Mouse (Mus musculus) brain, embryonic 18.5 days (tissue): ENCODE results near the gene Gak.
A peak's percentile ranks its signal among the peaks of the same experiment; 100 is the strongest.

Experiments
- DNase-seq: peaks from one replicate; pipeline ENCODE4 v3.0.0-alpha.2; 2012; ENCODE audit warnings: low read depth, low spot score

Gene Gak

DNA sequence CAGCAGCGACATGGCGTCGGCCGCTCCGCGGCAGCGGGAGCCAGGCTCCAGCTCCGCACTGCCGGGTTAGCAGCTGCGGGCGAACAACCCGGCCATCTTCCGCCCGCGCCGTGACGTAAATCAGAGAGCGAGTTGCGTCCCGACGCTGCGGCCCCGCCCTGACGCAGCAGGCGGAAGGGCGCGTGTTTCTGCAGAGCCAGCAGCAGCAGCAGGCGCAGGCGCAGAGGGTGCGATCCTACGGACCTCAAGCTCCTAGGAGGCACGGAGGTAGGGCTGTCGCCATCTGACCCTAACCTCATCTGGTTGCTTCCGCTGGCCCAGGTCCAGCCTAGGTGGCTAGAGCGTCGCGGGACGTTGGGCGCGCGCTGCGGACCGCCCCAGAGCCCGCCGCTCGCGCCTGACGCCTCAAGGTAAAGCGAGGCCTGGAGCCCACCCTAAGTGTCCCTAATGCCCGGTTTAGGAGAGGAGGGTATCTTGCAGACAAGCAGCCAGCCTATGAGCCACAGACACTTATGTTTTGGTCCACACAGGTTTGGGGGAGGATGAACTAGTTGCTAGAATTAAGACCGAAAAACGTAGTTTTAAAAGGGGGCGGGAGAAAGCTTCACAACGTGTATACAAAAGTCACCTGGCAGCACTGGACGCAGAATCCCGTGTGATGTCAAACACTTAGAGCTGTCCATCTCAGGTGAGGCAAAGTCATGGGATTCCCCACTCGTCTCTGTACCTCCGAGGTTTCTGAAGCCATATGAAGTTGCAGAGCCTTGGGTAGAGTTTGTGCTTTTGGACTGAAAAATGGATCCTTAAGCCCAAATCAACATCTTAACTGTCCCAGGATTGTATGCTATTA, at the start of gene Gak, which contains the start of gene Tmem175:
Gak (minus strand) TSS at position 122 of the 850 bp plus-strand sequence.
Tmem175 (plus strand) TSS at position 137 of the 850 bp plus-strand sequence.
- DNase-seq, result peak; percentile 88

DNA sequence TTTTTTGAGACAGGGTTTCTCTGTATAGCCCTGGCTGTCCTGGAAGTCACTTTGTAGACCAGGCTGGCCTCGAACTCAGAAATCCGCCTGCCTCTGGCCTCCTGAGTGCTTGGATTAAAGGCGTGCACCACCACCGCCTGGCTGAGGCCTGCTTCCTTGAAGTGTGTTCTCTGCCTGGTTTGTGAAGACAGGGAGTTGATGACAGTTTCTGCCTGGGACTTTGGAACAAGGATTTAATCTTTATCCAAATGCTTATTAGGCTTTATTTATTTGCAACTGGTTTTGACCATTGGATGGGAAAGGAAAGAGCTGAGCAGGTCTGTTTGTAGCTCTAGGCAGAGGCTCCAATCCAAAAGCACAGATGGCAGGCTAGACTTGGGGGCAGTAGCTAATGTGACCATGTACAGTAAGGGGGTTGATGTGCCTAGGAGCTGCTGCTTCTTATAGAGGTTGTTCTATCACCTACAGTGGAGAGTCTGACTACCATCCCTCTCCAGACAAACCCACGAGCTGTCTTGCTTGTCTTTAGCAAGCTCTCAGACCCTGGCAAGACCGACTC, 48.8 kb upstream of the Gak start:
- no peak for DNase-seq

DNA sequence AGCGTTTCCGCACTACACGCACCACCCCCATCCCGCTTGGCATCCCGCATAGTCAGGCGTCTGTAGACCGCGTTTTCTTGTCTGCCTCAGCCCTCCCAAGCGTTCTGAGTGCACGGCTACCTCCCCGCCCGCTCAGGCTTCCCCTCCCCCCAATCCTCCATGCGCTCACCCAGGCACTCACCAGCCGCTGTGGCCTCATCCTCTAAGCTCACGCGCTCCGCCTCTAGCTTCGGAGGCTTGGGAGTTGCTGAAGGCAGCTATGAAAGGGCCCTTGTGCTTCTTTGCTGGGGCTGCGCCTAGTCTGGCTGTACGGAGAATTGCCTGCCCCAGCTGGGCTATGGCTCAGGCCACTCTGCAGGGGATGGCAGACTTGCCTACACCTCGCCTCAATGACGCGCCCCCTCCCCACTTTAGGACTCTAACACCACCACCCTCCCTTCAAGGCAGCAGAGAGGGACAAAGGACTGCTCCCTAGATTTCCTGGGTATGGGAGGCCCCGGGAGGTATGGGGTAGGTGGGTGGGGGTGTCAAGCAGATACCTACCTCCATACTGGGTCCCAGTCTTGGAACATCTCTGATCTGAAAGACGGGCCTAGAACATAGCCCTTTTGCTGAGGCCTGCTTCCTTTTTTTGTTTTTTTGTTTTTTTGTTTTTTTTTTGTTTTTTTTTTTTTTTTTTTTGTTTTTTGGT, 48.2 kb upstream of the Gak start:
- DNase-seq, result peak; percentile 72

DNA sequence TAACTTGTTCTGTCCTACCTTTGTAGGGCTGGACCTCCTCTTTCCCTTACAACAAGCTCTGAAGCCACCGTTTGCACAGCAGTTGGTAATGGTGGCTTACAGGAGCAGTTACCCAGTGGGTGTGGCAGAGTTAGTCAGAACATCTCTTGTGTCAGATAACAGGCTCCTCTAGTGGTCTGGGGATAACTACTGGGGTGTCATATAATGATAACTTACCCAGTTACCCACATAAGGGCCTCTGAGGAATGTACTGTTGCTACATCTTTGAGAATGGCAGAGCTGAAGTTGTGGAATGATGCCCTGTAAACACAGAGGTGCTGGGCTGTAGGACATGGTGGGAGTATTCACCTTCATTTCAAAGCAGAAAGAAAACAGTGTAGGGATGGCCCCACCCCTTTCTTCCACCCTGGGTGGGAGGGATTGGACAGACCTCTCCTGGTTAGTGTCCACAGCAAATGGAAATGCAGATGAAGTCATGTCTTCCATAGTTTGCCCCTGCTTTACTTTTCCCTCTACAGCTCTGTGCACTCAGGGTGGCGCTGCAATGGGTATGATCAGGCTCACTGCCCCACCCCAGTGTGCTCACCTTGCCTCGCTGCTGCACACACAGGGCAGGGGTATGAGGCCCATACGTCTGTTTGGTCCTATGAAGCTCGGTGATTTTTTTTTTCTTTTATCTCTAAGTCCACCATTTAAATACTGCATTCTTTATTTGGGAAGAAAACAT, 47.4 kb upstream of the Gak start:
- DNase-seq, result no peak

DNA sequence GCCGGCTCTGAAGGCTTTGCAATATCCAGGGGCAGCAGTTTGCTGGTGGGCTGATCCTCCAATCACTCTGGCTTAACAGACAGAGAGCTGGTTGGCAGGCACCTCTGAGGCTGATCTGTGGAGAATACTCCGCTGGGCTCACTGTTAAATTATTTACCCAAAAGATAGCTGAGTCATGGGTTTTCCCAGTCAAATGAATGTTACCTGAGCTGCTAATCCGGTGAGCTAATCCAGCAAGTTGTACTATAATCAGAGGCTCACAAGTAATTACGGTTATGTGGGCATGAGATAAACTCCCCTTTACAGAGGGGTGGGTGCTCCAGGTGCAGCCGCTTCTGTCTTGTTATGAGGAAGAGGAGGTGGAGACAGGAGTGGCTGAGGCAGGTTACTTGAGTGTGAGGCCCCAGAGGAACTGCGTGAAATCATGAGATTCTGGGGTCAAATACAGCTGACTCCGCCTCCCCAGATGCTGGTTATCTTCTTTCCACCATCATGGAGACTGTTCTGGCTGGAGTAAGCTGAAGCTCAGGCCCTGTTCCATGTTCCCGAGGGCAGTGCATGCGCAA, 45.8 kb upstream of the Gak start, which contains the start of gene Slc26a1:
Slc26a1 (minus strand) TSS at position 319 of the 566 bp plus-strand sequence.
- no peak for DNase-seq

DNA sequence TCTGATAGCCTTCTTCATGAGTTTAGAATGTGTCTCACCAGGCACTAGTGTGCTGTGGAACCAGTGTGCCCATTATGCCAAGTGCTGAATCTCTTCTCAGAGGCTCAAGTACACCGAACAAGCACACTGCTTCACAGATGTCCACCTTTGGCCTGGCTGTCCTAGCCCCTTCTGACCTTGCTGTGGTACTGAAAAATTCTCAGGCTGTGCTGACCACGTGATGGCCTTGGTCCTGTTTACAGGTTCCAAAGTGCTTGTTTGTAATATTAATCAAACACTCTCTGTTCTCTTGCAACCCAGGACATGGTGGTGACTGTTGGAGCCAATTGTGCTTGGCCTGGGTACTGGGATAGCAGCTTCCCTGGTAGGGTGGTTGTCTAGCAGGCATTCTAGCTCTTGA, 45.1 kb upstream of the Gak start:
- DNase-seq, result no peak

DNA sequence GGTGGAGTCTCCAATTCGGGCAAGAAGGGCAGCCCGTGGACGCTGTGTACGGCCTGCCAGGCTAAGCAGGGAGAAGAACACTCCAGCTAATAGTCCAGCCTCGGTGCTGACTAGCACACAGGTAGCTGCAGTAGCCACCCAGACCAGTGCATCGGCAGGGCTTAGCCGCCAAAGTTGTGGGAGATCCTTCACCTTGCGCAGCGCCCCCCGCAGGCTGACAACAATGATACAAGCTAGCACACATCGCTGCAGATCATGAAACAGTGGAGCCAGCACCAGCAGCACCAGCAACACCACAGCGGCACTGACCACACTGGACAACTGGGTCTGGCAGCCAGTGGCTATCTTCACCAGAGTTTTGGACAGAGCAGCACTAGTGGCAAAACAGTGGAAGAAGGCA, 42.2 kb upstream of the Gak start:
- DNase-seq, result no peak

DNA sequence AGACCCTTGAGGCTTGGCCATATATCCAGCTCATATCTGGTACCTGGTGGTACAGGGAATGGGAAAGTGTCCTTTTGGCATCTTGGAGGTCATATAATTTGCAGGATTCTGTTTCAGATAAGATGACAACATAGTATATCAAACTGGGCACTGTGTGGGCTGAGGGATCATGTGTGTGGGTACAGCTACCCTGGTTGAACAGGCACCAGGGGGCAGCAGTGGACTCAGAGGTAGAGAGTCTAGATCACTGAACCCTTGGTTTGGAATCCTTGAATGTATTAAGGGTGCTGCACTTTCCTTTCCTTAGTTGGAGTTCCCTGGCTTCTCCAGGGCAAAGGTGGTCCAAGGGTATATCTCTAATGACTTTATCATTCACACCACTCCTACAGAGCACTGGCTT, 41.2 kb upstream of the Gak start:
- no peak for DNase-seq

DNA sequence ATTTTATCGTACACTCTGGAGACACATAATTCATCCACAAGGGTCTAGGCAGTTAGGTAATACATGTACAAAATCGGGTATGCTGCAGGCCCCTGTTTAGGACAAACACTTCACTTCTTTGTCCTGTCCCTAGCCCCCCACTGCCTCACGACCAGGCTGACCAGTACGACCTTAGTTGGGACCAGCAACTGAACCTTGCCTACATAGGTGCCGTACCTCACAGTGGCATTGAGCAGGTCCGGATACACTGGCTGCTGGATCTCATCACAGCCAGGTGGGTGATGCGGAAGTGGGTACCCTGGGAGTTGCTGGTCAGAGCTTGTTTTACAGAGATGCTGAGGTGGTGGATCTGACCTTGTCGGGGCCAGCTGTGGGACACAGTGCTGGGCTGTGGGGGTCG, 40.4 kb upstream of the Gak start:
- DNase-seq, result no peak

DNA sequence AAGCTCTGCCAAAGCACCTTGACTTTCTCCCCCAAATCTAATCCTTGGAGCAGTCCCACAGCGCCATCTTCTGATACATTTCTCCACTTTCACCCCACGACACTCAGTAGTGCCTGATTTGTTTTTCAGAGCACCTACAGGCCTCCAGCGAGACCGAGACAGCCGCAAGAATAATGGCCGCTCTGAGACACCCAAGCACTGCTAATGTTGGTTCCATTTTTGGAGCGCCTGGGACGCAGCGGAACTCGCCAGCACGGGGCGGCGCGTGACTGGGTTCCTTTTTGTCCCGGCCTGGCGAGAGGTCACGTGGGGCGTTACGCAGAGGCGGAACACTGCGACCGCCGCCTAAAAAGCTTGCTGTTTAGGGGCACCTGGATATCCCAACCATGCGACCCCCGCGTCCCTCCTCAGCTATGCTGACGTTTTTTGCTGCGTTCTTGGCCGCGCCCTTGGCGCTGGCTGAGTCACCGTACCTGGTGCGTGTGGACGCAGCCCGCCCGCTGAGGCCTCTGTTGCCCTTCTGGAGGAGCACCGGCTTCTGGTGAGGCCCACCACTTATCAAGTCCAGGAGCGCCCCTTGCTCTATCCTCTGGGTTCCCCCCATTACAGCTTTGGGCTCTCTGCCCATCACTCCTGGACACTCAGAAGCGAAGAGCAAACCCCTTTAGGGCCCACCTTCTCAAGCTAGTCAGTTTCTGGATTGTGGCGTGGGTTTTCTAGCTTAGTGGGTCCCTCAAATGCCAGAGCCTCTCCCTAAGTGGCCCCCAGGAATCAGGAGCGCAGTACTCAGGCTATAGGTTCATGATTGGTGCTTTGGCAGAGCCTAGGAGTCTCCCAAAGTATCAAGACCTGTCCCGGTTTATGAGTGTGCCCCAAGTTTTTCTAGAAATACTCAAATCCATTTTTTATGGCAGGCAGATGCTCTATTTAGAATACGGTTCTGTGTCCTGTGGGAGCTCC, 39.7 kb upstream of the Gak start, which contains the start of gene Dgkq:
Dgkq (minus strand) TSS at position 696 of the 960 bp plus-strand sequence.
- peak; percentile 56 for DNase-seq

DNA sequence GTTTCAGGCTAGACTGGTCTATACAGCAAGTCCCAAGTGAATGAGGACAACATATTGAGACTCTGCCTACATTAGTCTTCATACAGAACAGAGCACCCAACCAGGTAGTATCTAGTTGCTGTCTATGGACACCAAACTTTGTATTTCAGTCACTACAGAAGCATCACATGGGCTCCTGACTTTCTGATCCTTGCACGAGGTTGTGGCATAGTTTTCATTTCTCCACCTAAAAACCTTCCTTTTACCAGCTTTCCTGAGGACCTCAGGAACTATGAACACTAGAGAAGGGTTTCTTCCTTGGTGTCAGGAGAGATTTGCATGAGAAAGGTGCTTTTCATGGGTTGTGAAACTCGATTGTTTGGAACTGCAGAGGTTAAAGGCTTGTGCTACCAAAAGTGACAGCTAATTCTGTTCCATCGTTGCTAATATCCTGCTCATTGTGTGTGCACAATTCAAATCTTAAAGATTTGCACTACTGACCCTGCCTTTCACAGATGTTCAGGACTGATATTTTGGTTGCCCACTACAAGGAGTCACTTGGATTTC, 38.9 kb upstream of the Gak start:
- DNase-seq, result no peak

DNA sequence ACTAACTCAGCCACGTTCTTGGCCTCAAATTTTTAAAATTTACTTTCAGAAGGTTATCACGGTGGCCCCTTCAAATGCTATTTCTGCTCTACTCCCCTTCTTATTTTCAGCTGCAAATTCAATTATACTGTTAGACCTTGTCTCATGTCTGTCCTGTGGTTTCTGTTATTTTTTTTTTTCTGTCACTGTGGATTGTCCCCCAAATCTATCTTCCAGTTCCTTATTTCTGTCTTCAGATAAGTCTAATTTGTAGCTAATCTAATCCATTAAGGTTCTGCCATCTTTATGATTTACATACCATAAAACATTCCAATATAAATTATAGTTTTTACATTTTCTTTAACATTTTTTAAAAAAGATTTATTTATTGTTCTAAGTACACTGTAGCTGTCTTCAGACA, 37.8 kb upstream of the Gak start:
- no peak for DNase-seq

DNA sequence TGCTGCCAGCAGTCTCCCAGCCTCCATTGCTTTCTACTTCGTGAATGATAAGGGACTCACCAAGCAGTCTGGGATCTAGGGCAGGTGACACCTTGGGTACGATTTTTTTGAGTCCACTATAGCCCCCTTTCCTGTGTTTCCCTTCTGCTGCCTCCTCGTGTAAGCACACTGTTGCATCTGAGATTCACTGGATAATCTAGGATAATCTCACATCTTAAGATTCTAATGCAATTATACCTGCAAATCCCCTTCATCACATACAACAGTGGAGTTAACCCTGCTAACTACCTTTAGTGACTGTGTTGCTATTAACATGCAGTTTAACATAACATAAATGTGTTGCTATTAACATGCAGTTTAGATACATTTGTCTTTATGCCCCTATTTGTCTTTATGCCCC, 35.5 kb upstream of the Gak start:
- DNase-seq, result no peak

DNA sequence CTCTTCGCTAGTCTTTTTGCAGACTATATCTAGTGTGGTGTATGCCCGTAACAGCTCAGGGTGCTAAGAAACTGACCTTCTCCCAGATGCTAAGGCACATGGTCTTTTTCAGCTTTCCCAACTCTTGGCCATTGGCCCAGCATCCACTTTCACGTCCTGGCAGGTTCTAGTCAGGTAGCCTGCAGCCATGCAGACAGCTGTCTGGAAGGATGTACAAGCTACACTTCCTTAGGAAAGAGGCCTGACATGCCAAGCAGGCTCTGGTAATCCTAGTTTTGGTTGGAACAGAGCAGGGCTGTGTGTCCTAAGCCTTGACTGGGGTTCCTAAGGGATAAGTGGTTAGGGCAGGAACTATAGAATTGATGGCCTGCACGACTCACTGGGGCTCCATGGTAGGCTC, 33.2 kb upstream of the Gak start:
- no peak for DNase-seq

DNA sequence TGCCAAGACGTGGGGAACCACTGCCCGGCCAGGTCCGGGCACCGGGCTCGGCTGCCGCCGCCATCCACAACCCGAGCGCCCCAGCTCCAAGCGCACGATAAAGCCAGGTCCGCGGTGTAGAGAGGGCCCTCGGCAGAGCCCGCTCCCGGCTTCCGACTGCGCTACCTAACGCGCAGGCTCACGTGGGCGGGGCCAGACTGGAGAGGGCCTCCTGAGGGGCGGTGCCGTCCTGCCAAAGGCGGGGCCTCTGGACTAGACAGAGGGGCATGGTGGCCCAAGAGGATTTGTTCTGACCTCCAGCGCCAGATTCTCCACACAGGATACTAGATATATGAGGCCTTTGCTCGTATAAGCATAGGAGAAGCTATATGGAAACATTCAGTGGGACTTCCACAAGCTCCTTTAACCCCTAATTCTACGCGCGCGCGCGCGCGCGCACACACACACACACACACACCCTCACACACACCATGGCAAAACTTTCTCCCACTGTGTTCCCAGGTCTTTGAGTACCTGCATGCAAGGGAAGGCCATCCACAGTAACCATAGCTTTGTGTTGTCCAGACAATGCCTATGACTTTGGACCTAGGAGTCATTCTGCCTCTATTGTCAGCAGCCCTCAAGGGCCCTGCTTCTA, 31.2 kb upstream of the Gak start:
- DNase-seq, result peak; percentile 70

DNA sequence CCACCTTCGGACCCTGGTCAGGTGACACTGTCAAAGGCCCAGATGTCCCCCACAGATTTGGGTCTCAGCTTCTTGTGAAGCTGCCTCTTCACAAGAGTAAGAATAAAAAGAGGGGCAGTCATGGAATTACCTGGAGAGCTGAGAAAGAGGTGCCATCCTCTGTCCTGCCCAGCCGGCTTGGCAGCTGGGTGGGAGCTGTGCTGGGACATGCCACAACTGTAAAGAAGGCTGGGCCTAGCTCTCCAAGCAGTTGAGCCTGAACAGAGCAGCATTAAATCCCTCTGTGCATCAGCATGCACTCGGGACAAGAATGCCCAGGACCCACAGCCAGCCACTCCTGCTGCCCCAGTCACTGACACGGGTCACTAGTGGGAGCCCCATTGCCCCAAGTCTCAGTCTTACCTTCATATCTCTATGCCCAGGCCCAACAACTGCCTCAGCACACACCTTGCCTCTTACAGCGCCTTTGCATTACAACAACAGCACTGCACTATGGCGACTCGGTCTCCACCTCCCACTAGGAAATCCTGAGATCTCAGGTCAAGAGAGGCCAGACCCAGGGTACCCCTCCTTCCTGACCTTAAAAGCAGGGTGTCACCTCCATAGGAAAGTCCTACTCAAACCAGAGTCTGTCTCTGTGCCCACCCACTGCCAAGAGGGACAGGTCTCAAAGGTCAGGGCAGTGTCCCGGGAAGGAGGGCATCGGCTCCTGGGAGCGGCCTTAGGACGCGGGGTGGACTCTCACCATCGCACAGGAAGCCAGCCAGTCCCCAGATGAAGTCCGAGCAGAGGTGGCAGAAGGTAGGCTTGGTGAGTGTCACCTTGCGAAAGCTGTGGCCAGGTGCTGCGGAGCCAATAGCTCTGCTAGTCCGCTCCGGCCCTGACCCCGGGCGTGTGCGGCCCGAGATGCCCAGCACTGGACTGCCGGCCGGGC, 30.4 kb upstream of the Gak start, which contains the start of gene Idua:
Idua (plus strand) TSS at position 634 of the 934 bp plus-strand sequence.
- no peak for DNase-seq

DNA sequence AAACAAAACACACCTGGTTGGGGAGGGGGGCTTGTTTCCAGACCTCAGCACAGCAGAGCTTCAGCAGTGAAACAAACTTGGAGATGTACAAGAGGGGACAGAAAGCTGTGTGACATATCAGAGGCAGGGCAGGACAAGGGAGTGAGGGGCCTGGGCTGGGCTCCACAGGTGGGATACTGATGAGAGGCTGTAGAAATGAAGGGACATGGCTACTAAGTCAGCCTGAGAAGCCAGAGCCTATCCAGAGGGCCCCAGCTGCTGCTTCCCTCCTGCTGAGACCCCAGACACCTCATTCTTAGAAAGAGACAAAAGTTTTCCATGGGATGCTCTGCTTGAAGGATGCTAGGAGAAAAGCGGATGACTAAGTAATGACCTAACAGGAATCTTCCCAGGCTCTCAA, 29.1 kb upstream of the Gak start:
- no peak for DNase-seq

DNA sequence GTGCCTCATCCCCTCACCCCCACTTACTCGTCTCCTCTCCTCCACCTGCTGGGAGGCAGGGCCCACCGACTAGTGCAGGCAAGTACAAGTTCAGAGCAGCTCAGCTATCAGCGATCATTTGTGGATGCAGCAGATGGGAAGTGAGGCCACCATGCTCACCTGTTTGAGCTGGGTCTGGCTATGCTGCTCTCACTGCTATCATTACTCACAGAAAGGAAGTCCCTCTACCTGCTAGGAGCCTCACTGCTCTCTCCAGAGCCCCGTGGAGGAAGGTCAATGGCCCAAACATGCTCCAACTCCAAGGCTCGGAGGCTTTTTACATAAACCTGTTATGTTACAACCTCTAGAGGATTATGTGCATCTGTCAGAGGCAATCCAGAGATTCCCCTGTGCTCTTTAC, 27.9 kb upstream of the Gak start:
- no peak for DNase-seq
